Mouse (Mus musculus): Measurements from ENCODE around the gene Ncmap. TPM values are rescaled to one million over a fixed set of nuclear protein-coding genes. Genes with fewer than 3 reads are reported as not detected.

Ncmap gene
- polyA plus RNA-seq, 1 experiment = 0.04 TPM

GRCm38 (mm10) chr4:135392801-135393200, 5.2 kb downstream of the Ncmap start:
- H3K4me3 ChIP-seq = no peak overlapping the region
- H3K27me3 ChIP-seq (ENCODE audit: control insufficient read depth, insufficient read depth, insufficient read length) = peaks cover 7% of the 10 kb centered on the region
- no peaks in the 10 kb centered on the region for H3K79me2 ChIP-seq (ENCODE audit: control insufficient read depth, insufficient read depth)
- no peaks in the 10 kb centered on the region for H3K36me3 ChIP-seq (ENCODE audit: control insufficient read depth, insufficient read depth)
- TF ChIP-seq SRF (IDR thresholded peaks at IDR 0.05; ENCODE audit: control insufficient read depth, insufficient read length, low read depth) (no peak), E2F4 (IDR thresholded peaks at IDR 0.05; ENCODE audit: insufficient read depth) (no peak), MYOG (IDR thresholded peaks at IDR 0.05; ENCODE audit: control insufficient read depth in 1 of 3, insufficient read depth in 1 of 3, insufficient read length in 2 of 3, low read depth in 2 of 3) (no peak), USF1 (IDR thresholded peaks at IDR 0.05; ENCODE audit: low read depth) (no peak), TCF3 (IDR thresholded peaks at IDR 0.05; ENCODE audit: insufficient read length, low read depth) (no peak), CEBPB (IDR thresholded peaks at IDR 0.05; ENCODE audit: insufficient read depth, poor library complexity, severe bottlenecking) (no peak)
- no peak overlapping the region for H3ac ChIP-seq (ENCODE audit: control insufficient read depth, insufficient read length)
- no peak overlapping the region for H3K4me2 ChIP-seq (ENCODE audit: low read depth)

GRCm38 (mm10) chr4:135391014-135391413, 7.0 kb downstream of the Ncmap start:
- TF ChIP-seq E2F4 (IDR thresholded peaks at IDR 0.05; ENCODE audit: insufficient read depth) = no peak
- no peak for TF ChIP-seq MYOG (IDR thresholded peaks at IDR 0.05; ENCODE audit: control insufficient read depth in 1 of 3, insufficient read depth in 1 of 3, insufficient read length in 2 of 3, low read depth in 2 of 3)
- no peak for TF ChIP-seq MYOD1 (IDR thresholded peaks at IDR 0.05; ENCODE audit: control insufficient read depth in 1 of 3, insufficient read length in 2 of 3, low read depth in 2 of 3)
- TF ChIP-seq POLR2AphosphoS2 (IDR thresholded peaks at IDR 0.05; ENCODE audit: insufficient read length, low read depth) = no peak
- TF ChIP-seq MAX (IDR thresholded peaks at IDR 0.05; ENCODE audit: low read depth) = no peak
- TF ChIP-seq SRF (IDR thresholded peaks at IDR 0.05; ENCODE audit: control insufficient read depth, insufficient read length, low read depth) = no peak
- no peak for TF ChIP-seq TCF3 (IDR thresholded peaks at IDR 0.05; ENCODE audit: insufficient read length, low read depth)
- no peak for TF ChIP-seq POLR2A (IDR thresholded peaks at IDR 0.05; ENCODE audit: insufficient read length, low read depth)
- no peak for TF ChIP-seq REST (IDR thresholded peaks at IDR 0.05; ENCODE audit: insufficient read depth, insufficient read length)
- TF ChIP-seq CEBPB (IDR thresholded peaks at IDR 0.05; ENCODE audit: insufficient read depth, poor library complexity, severe bottlenecking) = no peak
- no peak for TF ChIP-seq TCF12 (IDR thresholded peaks at IDR 0.05; ENCODE audit: insufficient read depth, poor library complexity, severe bottlenecking)
- TF ChIP-seq USF1 (IDR thresholded peaks at IDR 0.05; ENCODE audit: low read depth) = no peak
- H3K4me3 ChIP-seq = no peak overlapping the region
- no peak overlapping the region for H3K4me2 ChIP-seq (ENCODE audit: low read depth)
- H3K79me2 ChIP-seq (ENCODE audit: control insufficient read depth, insufficient read depth) = no peaks in the 10 kb centered on the region
- H3K27me3 ChIP-seq (ENCODE audit: control insufficient read depth, insufficient read depth, insufficient read length) = no peaks in the 10 kb centered on the region
- H3ac ChIP-seq (ENCODE audit: control insufficient read depth, insufficient read length) = no peak overlapping the region
- H3K36me3 ChIP-seq (ENCODE audit: control insufficient read depth, insufficient read depth) = no peaks in the 10 kb centered on the region

GRCm38 (mm10) chr4:135385614-135386013, 12.4 kb downstream of the Ncmap start:
- no peak for TF ChIP-seq POLR2AphosphoS2 (IDR thresholded peaks at IDR 0.05; ENCODE audit: insufficient read length, low read depth)
- no peak for TF ChIP-seq MYOG (IDR thresholded peaks at IDR 0.05; ENCODE audit: control insufficient read depth in 1 of 3, insufficient read depth in 1 of 3, insufficient read length in 2 of 3, low read depth in 2 of 3)
- TF ChIP-seq REST (IDR thresholded peaks at IDR 0.05; ENCODE audit: insufficient read depth, insufficient read length) = no peak
- no peak for TF ChIP-seq TCF12 (IDR thresholded peaks at IDR 0.05; ENCODE audit: insufficient read depth, poor library complexity, severe bottlenecking)
- TF ChIP-seq MYOD1 (IDR thresholded peaks at IDR 0.05; ENCODE audit: control insufficient read depth in 1 of 3, insufficient read length in 2 of 3, low read depth in 2 of 3) = no peak
- TF ChIP-seq E2F4 (IDR thresholded peaks at IDR 0.05; ENCODE audit: insufficient read depth) = no peak
- Histone ChIP-seq H3ac (ENCODE audit: control insufficient read depth, insufficient read length) (no peak overlapping the region), H3K79me2 (ENCODE audit: control insufficient read depth, insufficient read depth) (no peaks in the 10 kb centered on the region), H3K4me2 (ENCODE audit: low read depth) (no peak overlapping the region), H3K27me3 (ENCODE audit: control insufficient read depth, insufficient read depth, insufficient read length) (peaks cover 12% of the 10 kb centered on the region), H3K36me3 (ENCODE audit: control insufficient read depth, insufficient read depth) (no peaks in the 10 kb centered on the region), H3K4me3 (no peak overlapping the region)

GRCm38 (mm10) chr4:135382316-135382715, 15.7 kb downstream of the Ncmap start:
- no peak overlapping the region for H3K4me2 ChIP-seq (ENCODE audit: low read depth)
- H3K79me2 ChIP-seq (ENCODE audit: control insufficient read depth, insufficient read depth) = no peaks in the 10 kb centered on the region
- H3K27me3 ChIP-seq (ENCODE audit: control insufficient read depth, insufficient read depth, insufficient read length) = peaks cover 20% of the 10 kb centered on the region
- no peak overlapping the region for H3ac ChIP-seq (ENCODE audit: control insufficient read depth, insufficient read length)
- TF ChIP-seq MYOG (IDR thresholded peaks at IDR 0.05; ENCODE audit: control insufficient read depth in 1 of 3, insufficient read depth in 1 of 3, insufficient read length in 2 of 3, low read depth in 2 of 3) (no peak), CEBPB (IDR thresholded peaks at IDR 0.05; ENCODE audit: insufficient read depth, poor library complexity, severe bottlenecking) (no peak), MYOD1 (IDR thresholded peaks at IDR 0.05; ENCODE audit: control insufficient read depth in 1 of 3, insufficient read length in 2 of 3, low read depth in 2 of 3) (no peak), POLR2AphosphoS2 (IDR thresholded peaks at IDR 0.05; ENCODE audit: insufficient read length, low read depth) (no peak), TCF12 (IDR thresholded peaks at IDR 0.05; ENCODE audit: insufficient read depth, poor library complexity, severe bottlenecking) (no peak), TCF3 (IDR thresholded peaks at IDR 0.05; ENCODE audit: insufficient read length, low read depth) (no peak), MAX (IDR thresholded peaks at IDR 0.05; ENCODE audit: low read depth) (no peak), REST (IDR thresholded peaks at IDR 0.05; ENCODE audit: insufficient read depth, insufficient read length) (no peak), SRF (IDR thresholded peaks at IDR 0.05; ENCODE audit: control insufficient read depth, insufficient read length, low read depth) (no peak), E2F4 (IDR thresholded peaks at IDR 0.05; ENCODE audit: insufficient read depth) (no peak)
- no peaks in the 10 kb centered on the region for H3K36me3 ChIP-seq (ENCODE audit: control insufficient read depth, insufficient read depth)
- no peak overlapping the region for H3K4me3 ChIP-seq

- TF ChIP-seq MYOD1 (IDR thresholded peaks at IDR 0.05; ENCODE audit: control insufficient read depth in 1 of 3, insufficient read length in 2 of 3, low read depth in 2 of 3) (no peak), SRF (IDR thresholded peaks at IDR 0.05; ENCODE audit: control insufficient read depth, insufficient read length, low read depth) (no peak), USF1 (IDR thresholded peaks at IDR 0.05; ENCODE audit: low read depth) (no peak), E2F4 (IDR thresholded peaks at IDR 0.05; ENCODE audit: insufficient read depth) (no peak), TCF3 (IDR thresholded peaks at IDR 0.05; ENCODE audit: insufficient read length, low read depth) (no peak), CEBPB (IDR thresholded peaks at IDR 0.05; ENCODE audit: insufficient read depth, poor library complexity, severe bottlenecking) (no peak), MAX (IDR thresholded peaks at IDR 0.05; ENCODE audit: low read depth) (no peak), MYOG (IDR thresholded peaks at IDR 0.05; ENCODE audit: control insufficient read depth in 1 of 3, insufficient read depth in 1 of 3, insufficient read length in 2 of 3, low read depth in 2 of 3) (no peak), TCF12 (IDR thresholded peaks at IDR 0.05; ENCODE audit: insufficient read depth, poor library complexity, severe bottlenecking) (no peak), REST (IDR thresholded peaks at IDR 0.05; ENCODE audit: insufficient read depth, insufficient read length) (no peak), POLR2AphosphoS2 (IDR thresholded peaks at IDR 0.05; ENCODE audit: insufficient read length, low read depth) (no peak), POLR2A (IDR thresholded peaks at IDR 0.05; ENCODE audit: insufficient read length, low read depth) (no peak)
- H3K79me2 ChIP-seq (ENCODE audit: control insufficient read depth, insufficient read depth) = no peaks in the 10 kb centered on the region
- no peaks in the 10 kb centered on the region for H3K36me3 ChIP-seq (ENCODE audit: control insufficient read depth, insufficient read depth)
- H3K27me3 ChIP-seq (ENCODE audit: control insufficient read depth, insufficient read depth, insufficient read length) = peaks cover 27% of the 10 kb centered on the region
- H3ac ChIP-seq (ENCODE audit: control insufficient read depth, insufficient read length) = no peak overlapping the region
- no peak overlapping the region for H3K4me2 ChIP-seq (ENCODE audit: low read depth)
- no peak overlapping the region for H3K4me3 ChIP-seq
Measured at GRCm38 (mm10) chr4:135381355-135381754, 16.7 kb downstream of the Ncmap start.

All from myocyte (in vitro differentiated cells).